Mouse (Mus musculus) heart, embryonic 14.5 days (tissue): Measurements from ENCODE around the gene Nek4. TPM values are rescaled to one million over a fixed set of nuclear protein-coding genes. Genes with fewer than 3 reads are reported as not detected.

Source experiments
- ATAC-seq: fragments of 200-750 bp; cut with Nextera tagmentation; 2 replicates; pipeline ENCODE4 v1.8.0; 2017; ENCODE audit warnings: low read depth, moderate TSS enrichment; ENCODE audit not compliant: insufficient number of reproducible peaks, insufficient read depth, low FRiP score
- H3K27ac ChIP-seq, 2 experiments: fragments of 200-500 bp in 1 of 2; fragments of 300-500 bp in 1 of 2; sonication (generic) in 1 of 2; replicated peaks in 1 of 2; 2 replicates each; pipeline ENCODE4 v1.5.1; 2012 to 2014; ENCODE audit warnings: low read depth in 2 of 2, low read length in 2 of 2, control low read depth in 1 of 2, mild to moderate bottlenecking in 1 of 2, mixed read lengths in 1 of 2; ENCODE audit not compliant: control insufficient read depth in 1 of 2, insufficient read depth in 1 of 2
- H3K27me3 ChIP-seq: fragments of 300-500 bp; sonication (generic); 2 replicates; pipeline ENCODE4 v1.6.1; 2014; ENCODE audit warnings: mild to moderate bottlenecking, low read length, control low read depth; ENCODE audit not compliant: control insufficient read depth, insufficient read depth
- H3K36me3 ChIP-seq: fragments of 300-500 bp; sonication (generic); 2 replicates; pipeline ENCODE4 v1.6.1; 2014; ENCODE audit warnings: mild to moderate bottlenecking, control low read depth, low read length, mixed read lengths; ENCODE audit not compliant: control insufficient read depth, insufficient read depth
- H3K4me1 ChIP-seq, 2 experiments: fragments of 200-500 bp in 1 of 2; fragments of 300-500 bp in 1 of 2; sonication (generic) in 1 of 2; 2 replicates each; pipeline ENCODE4 v1.6.1; 2012 to 2014; ENCODE audit warnings: low read length in 2 of 2, control low read depth in 1 of 2, mixed read lengths in 1 of 2; ENCODE audit not compliant: control insufficient read depth in 2 of 2, insufficient read depth in 2 of 2
- H3K4me2 ChIP-seq: fragments of 300-500 bp; sonication (generic); 2 replicates; pipeline ENCODE4 v1.6.1; 2014; ENCODE audit warnings: mild to moderate bottlenecking, low read length
- H3K4me3 ChIP-seq, 2 experiments: fragments of 200-500 bp in 1 of 2; fragments of 300-500 bp in 1 of 2; sonication (generic) in 1 of 2; 2 replicates each; pipeline ENCODE4 v1.5.1; 2012 to 2014; ENCODE audit warnings: low read length in 2 of 2, mild to moderate bottlenecking in 2 of 2, control low read depth in 1 of 2, low read depth in 1 of 2, moderate library complexity in 1 of 2; ENCODE audit not compliant: control insufficient read depth in 1 of 2, insufficient read depth in 1 of 2
- H3K9ac ChIP-seq: fragments of 300-500 bp; sonication (generic); 2 replicates; pipeline ENCODE4 v1.6.1; 2014; ENCODE audit warnings: mild to moderate bottlenecking, low read length
- H3K9me3 ChIP-seq: fragments of 300-500 bp; sonication (generic); 2 replicates; pipeline ENCODE4 v1.6.1; 2016; ENCODE audit warnings: low read length, control low read depth; ENCODE audit not compliant: control insufficient read depth
- WGBS: fragments of 180-500 bp; shearing (Covaris S2); extraction: QIAGEN DNeasy Blood & Tissue Kit; methylation state at CpG from one replicate; pipeline ENCODE4 v1.1.7; 2014; 5-methylcytosine and 5-hydroxymethylcytosine counted together
- polyA plus RNA-seq: library from polyadenylated mRNA; unstranded; fragments of >200 nt; fragmentation: Nextera tagmentation; extraction: Ambion mirVana; gene quantifications from 2 replicates; pipeline ENCODE4 v1.2.1, GENCODE M21; 2014

Nek4 gene
- polyA plus RNA-seq, 1 experiment from 2014 or later, result 5.5 TPM

DNA sequence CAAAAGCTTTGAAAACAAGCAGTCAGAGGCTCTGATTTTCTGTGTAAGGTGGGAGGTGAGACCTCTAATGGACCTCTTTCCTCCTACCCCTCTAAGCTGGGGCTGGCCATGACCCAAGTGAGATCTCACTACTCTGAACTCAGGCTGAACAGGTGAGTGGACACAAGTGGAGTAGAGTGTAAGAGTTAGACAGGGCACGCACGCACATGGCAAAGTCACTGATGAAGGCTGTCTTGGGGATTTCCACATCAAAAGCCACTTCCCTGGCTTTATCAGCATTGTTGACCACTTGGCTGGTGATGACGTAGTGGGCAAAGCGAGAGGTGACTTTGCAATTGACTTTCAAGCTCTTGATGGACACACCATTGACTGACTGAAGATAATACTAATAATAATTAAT is 8.9 kb upstream of the Nek4 start:
- no peak overlapping the region for H3K4me2 ChIP-seq
- no peak for ATAC-seq
- H3K27ac ChIP-seq, result no peak overlapping the region
- H3K27me3 ChIP-seq, result no peaks in the 10 kb centered on the region
- no peaks in the 10 kb centered on the region for H3K9me3 ChIP-seq
- no peaks in the 10 kb centered on the region for H3K36me3 ChIP-seq
- 72% methylated on average over 4 of the region's 4 CpGs for WGBS
- no peaks in the 10 kb centered on the region for H3K4me1 ChIP-seq
- H3K9ac ChIP-seq, result no peak overlapping the region
- H3K4me3 ChIP-seq, result no peak overlapping the region

DNA sequence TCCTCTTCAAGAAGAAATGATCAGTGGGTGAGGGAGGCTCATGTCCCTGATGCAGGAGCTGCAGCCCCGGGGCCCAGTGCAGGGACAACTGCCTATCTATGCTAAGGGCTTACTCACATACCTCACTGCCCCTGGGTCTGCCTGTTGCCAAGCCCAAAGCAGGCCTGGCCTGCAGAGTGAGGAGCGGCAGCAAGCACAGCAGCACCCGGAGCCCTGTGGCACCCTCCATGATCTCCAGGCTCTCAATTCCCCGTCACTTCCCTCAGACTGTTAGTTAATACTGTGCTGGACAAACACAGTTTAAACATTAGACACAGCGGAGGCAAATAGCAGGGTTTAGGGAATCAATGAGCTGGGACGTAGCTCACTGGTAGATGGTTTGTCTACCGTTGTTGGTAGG is 8.1 kb upstream of the Nek4 start, which contains the start of gene Itih1:
Gene Itih1, minus strand, starts transcription at position 252 of the 400 bp plus-strand sequence.
- Histone ChIP-seq H3K4me2 (no peak within 1 kb of the TSS), H3K27me3 (no peaks in the 10 kb centered on the region), H3K36me3 (no peaks in the 10 kb centered on the region), H3K9me3 (no peaks in the 10 kb centered on the region), H3K4me3 (no peak within 1 kb of the TSS), H3K27ac (no peak within 1 kb of the TSS), H3K4me1 (no peaks in the 10 kb centered on the region), H3K9ac (no peak within 1 kb of the TSS)
- no peak for ATAC-seq
- WGBS, result 82% methylated on average over 7 of the region's 7 CpGs

DNA sequence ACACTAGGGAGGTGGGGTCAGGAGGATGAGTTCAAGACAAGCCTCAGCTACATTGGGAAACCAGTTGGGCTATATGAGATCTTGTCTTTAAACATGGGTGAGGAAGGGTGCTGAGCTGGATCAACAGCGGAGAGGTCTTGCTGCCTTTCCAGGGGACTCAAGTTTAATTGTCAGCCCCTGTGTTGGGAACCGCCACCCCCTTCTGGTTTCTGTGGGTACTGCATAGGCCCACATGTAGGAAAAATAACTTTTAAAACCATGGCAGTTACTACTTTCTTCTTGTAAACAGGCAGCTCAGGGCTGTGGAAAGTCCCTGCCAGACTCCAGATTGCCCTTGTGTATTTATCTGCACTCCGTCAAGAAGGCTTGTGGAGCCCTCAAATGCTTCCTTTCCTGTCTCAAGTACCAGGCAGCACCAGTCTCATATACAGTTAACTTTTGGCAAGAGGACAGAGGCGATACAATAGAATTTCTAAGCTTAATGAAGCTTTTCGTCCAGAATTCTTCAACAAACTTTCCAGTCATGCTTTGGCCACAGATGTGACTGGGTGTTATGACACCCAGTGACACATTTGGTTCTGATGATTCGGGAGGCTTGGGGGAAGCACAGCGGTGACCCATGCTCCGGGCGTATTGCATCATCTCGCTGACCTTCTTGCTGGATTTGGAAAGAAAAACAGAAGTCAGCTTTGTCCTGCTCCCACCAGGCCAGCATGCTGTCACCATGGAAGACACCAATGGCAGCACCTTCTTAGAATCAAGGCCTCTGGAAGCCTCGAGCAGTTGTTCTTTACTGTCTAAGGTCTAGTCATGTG is 7.1 kb upstream of the Nek4 start:
- H3K9ac ChIP-seq, result no peak overlapping the region
- no peak overlapping the region for H3K27ac ChIP-seq
- H3K27me3 ChIP-seq, result no peaks in the 10 kb centered on the region
- H3K9me3 ChIP-seq, result no peaks in the 10 kb centered on the region
- no peak for ATAC-seq
- no peak overlapping the region for H3K4me2 ChIP-seq
- H3K4me1 ChIP-seq, result no peaks in the 10 kb centered on the region
- H3K36me3 ChIP-seq, result no peaks in the 10 kb centered on the region
- H3K4me3 ChIP-seq, result no peak overlapping the region
- 60% methylated on average over 11 of the region's 11 CpGs for WGBS

DNA sequence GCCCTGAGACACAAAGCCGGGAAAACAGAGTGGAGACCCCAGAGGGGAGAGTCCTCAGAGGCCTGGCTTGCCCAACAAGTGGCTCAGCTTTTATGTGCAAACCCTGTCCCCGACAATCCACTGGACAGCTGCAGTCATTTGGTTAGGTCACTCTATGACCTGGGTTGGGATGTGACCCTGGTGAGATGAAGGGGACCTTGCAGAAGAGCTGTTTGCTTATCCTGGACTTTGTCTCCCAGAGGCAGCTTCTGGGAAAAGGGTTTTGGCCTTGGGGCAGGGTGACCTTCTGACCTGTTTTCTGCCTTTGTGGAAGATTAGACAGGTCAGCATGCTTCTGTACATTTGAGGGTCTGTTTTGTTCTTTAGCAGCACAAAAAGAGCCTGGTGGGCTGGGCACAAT is 6.4 kb upstream of the Nek4 start:
- no peak overlapping the region for H3K4me2 ChIP-seq
- WGBS, result 81% methylated on average over 2 of the region's 2 CpGs
- no peak overlapping the region for H3K4me3 ChIP-seq
- ATAC-seq, result no peak
- H3K9ac ChIP-seq, result no peak overlapping the region
- no peaks in the 10 kb centered on the region for H3K27me3 ChIP-seq
- no peaks in the 10 kb centered on the region for H3K9me3 ChIP-seq
- H3K4me1 ChIP-seq, result no peaks in the 10 kb centered on the region
- H3K36me3 ChIP-seq, result no peaks in the 10 kb centered on the region
- no peak overlapping the region for H3K27ac ChIP-seq

DNA sequence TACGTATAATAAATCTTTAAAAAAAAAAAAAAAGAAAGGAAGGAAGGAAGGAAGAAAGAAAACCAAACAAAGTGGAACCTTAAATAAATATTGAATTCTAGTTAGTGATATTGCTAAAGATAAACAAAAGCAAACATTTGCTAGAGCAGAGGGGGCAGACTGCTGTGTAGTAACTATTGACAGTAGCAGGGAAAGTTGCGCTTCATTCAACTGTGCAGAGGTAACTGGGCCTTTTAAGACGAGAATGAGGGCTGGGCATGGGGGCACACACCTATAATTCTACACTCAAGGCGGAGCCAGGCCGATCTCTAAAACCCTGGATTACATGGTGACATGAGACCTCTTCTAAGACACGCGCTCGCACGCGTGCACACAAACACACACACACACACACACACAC is 1.2 kb upstream of the Nek4 start:
- no peak overlapping the region for H3K9ac ChIP-seq
- no peak overlapping the region for H3K4me3 ChIP-seq
- no peak overlapping the region for H3K27ac ChIP-seq
- H3K4me1 ChIP-seq, result peaks cover 3 to 8% of the 10 kb centered on the region in 2 experiments; a peak in 3 of 4 replicates
- 94% methylated on average over 10 of the region's 10 CpGs for WGBS
- H3K4me2 ChIP-seq, result no peak overlapping the region
- H3K27me3 ChIP-seq, result no peaks in the 10 kb centered on the region
- no peak for ATAC-seq
- no peaks in the 10 kb centered on the region for H3K36me3 ChIP-seq
- H3K9me3 ChIP-seq, result no peaks in the 10 kb centered on the region

DNA sequence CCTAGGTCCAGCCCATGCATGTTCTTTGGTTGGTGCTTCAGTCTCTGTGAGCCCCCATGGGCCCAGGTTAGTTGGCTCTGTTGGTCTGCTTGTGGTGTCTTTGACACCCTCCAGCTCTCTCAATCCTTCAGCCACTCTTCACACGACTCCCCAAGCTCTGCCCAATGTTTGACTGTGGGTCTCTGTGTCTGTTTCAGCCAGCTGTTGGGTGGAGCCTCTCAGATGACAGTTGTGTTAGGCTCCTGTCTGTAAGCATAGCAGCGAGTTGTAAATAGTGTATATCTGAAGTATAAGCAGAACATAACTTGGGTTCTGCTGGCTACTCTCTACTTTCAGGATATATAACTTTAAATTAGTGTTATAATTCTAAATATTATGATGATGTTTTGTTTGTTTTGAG is 7.3 kb downstream of the Nek4 start:
- no peak for ATAC-seq
- no peaks in the 10 kb centered on the region for H3K9me3 ChIP-seq
- no peaks in the 10 kb centered on the region for H3K27me3 ChIP-seq
- 0 out of 2 replicates have a peak, but pooled peaks cover 9% of the 10 kb centered on the region for H3K36me3 ChIP-seq
- H3K27ac ChIP-seq, result no peak overlapping the region
- 73% methylated on average over 2 of the region's 2 CpGs for WGBS
- H3K4me2 ChIP-seq, result no peak overlapping the region
- H3K4me1 ChIP-seq, result no peaks in the 10 kb centered on the region
- H3K4me3 ChIP-seq, result no peak overlapping the region
- no peak overlapping the region for H3K9ac ChIP-seq

DNA sequence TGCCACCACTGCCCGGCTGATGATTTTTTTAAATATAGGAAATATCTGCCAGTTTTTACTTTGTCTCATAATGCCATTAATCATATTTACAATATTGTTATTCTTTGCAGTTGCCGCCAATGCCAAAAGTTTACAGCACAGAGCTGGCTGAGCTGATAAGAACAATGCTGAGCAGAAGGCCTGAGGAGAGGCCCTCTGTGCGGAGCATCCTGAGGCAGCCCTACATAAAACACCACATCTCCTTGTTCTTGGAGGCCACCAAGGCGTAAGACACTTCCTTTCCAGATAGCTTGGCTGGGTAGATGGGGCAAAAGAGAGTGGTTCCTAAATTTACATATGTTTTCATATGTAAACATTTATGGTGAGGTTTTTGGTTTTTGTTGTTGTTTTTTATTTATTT is 7.9 kb downstream of the Nek4 start:
- H3K27ac ChIP-seq, result no peak overlapping the region
- no peak overlapping the region for H3K9ac ChIP-seq
- 0 out of 2 replicates have a peak, but pooled peaks cover 9% of the 10 kb centered on the region for H3K36me3 ChIP-seq
- no peaks in the 10 kb centered on the region for H3K4me1 ChIP-seq
- H3K27me3 ChIP-seq, result no peaks in the 10 kb centered on the region
- H3K4me3 ChIP-seq, result no peak overlapping the region
- no peaks in the 10 kb centered on the region for H3K9me3 ChIP-seq
- no peak for ATAC-seq
- WGBS, result 75% methylated on average over 4 of the region's 4 CpGs
- no peak overlapping the region for H3K4me2 ChIP-seq

DNA sequence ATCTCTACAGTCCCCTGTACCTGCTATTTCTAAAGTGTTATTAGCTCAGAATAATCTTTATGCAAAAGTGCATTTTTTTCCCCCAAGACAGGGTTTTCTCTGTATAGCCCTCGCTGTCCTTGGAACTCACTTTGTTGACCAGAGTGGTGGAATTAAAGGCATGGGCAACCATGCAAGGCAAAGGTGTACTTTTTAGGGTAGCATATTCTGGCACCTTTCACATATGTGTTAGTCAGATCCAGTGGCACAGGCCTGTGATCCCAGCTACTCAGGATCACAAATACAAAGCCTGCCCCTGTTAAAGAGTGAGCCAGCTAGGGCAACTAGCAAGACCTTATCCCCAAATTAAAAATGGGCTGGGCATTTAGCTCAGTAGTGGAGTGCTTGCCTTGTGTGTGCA is 9.2 kb downstream of the Nek4 start:
- H3K4me1 ChIP-seq, result no peaks in the 10 kb centered on the region
- WGBS, result 82% methylated on average over 1 of the region's 1 CpGs
- H3K4me3 ChIP-seq, result no peak overlapping the region
- no peaks in the 10 kb centered on the region for H3K27me3 ChIP-seq
- no peak overlapping the region for H3K4me2 ChIP-seq
- ATAC-seq, result no peak
- H3K9ac ChIP-seq, result no peak overlapping the region
- no peak overlapping the region for H3K27ac ChIP-seq
- no peaks in the 10 kb centered on the region for H3K9me3 ChIP-seq
- H3K36me3 ChIP-seq, result 0 out of 2 replicates have a peak, but pooled peaks cover 9% of the 10 kb centered on the region
